Mouse (Mus musculus): ENCODE results near the gene Nt5m.

- no peak for TF ChIP-seq CEBPB (IDR thresholded peaks at IDR 0.05; ENCODE audit: low read depth)
- TF ChIP-seq USF1 (IDR thresholded peaks at IDR 0.05; ENCODE audit: low read depth) = no peak
- TF ChIP-seq MYOG (IDR thresholded peaks at IDR 0.05; ENCODE audit: control insufficient read depth, extremely low read depth, insufficient read length) = no peak
- no peak for TF ChIP-seq CTCF (IDR thresholded peaks at IDR 0.05; ENCODE audit: control insufficient read depth, insufficient read depth, insufficient read length)
- TF ChIP-seq FOSL1 (IDR thresholded peaks at IDR 0.05; ENCODE audit: insufficient read depth, low read length, poor library complexity, severe bottlenecking) = no peak
- TF ChIP-seq MYOD1 (IDR thresholded peaks at IDR 0.05; ENCODE audit: control insufficient read depth, insufficient read length, low read depth) = no peak
These were observed 7.1 kb downstream of the Nt5m start for GRCm38 (mm10) chr11:59846311-59846710.
